Mouse (Mus musculus) megakaryocyte, embryonic 14.5 days (primary cell): ENCODE data around the gene March7. TPM values are rescaled to one million over a fixed set of nuclear protein-coding genes. Genes with fewer than 3 reads are reported as not detected.
A peak's percentile ranks its signal among the peaks of the same experiment; 100 is the strongest.

ENCODE experiments used
- H3K27me3 ChIP-seq: replicated peaks from 2 replicates; pipeline ENCODE3; 2012; ENCODE audit warnings: inconsistent platforms
- H3K36me3 ChIP-seq: replicated peaks from 2 replicates; pipeline ENCODE3; 2012; ENCODE audit warnings: low read length, inconsistent platforms, mixed read lengths
- H3K4me1 ChIP-seq: 2 replicates; pipeline ENCODE4 v1.6.1; 2012; ENCODE audit warnings: inconsistent platforms
- H3K4me3 ChIP-seq: replicated peaks from 2 replicates; pipeline ENCODE3; 2012; ENCODE audit warnings: moderate library complexity, mild to moderate bottlenecking, inconsistent platforms
- H3K9me3 ChIP-seq: 2 replicates; pipeline ENCODE4 v1.6.1; 2012; ENCODE audit warnings: inconsistent platforms
- FLI1 ChIP-seq: IDR thresholded peaks from 2 replicates; pipeline ENCODE4 v1.6.1; 2012; ENCODE audit warnings: low read length, inconsistent platforms, mixed read lengths
- GATA1 ChIP-seq: IDR thresholded peaks from 3 replicates; pipeline ENCODE4 v1.6.1; 2012; ENCODE audit warnings: mixed read lengths, low read length, inconsistent platforms, borderline replicate concordance
- polyA plus RNA-seq: library from polyadenylated mRNA; stranded (reverse); fragments of >175 nt; gene quantifications from 2 replicates; pipeline ENCODE4 v1.2.3, GENCODE M21; 2012; ENCODE audit warnings: low replicate concordance; ENCODE audit not compliant: insufficient read depth

The March7 gene
- polyA plus RNA-seq, 1 experiment = 0.88 TPM

DNA sequence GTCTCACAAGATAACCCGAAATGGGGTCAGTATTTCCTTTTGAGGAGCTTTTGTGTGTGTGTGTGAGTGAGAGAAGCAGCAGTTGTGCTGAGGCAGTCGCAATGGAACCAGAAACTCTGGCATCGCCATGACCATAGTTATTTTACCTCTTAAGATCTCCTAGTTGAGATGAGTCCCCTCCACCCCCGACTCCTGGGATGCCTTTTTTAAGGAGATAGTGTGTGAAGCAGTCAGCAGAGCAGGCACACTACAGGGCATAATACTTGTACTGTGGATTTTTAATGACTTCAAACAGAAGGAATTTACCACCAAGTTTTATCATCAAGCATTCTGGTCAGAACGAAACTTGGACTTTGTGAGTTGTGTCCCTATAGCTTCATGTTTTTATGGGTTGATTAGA is 1.1 kb downstream of the March7 start:
- Histone ChIP-seq H3K4me1 (peaks cover 59% of the 10 kb centered on the region), H3K36me3 (peaks cover 58% of the 10 kb centered on the region)

DNA sequence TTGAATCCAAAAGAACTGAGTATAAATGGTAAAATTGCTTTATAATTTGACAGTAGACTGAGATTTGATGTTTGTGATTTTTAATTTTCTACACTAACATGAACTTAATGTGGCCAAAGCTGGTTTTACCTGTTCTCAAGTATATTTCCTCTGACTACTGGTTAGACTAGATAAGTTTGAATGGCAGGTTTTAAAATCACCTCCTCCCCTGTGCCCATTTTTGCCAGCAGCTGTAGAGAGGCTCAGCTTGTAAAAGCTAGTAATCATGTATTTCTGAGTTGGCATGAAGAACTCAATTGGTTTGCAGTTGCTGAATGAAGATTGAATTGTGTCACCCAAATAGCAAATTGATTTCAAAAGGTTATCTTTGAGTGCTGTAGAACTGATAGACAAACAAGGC is 2.8 kb downstream of the March7 start:
- no peaks in the 10 kb centered on the region for H3K27me3 ChIP-seq
- no peaks in the 10 kb centered on the region for H3K9me3 ChIP-seq
- no peak for TF ChIP-seq FLI1
- no peak for TF ChIP-seq GATA1
- H3K4me1 ChIP-seq = peaks cover 69% of the 10 kb centered on the region
- H3K36me3 ChIP-seq = peaks cover 54% of the 10 kb centered on the region
- no peak overlapping the region for H3K4me3 ChIP-seq

More for the DNA sequence above, 1.1 kb downstream of the March7 start:
- Histone ChIP-seq H3K9me3 (no peaks in the 10 kb centered on the region), H3K27me3 (no peaks in the 10 kb centered on the region), H3K4me3 (peak overlapping the region; percentile 99)
- TF ChIP-seq FLI1 (no peak), GATA1 (no peak)

DNA sequence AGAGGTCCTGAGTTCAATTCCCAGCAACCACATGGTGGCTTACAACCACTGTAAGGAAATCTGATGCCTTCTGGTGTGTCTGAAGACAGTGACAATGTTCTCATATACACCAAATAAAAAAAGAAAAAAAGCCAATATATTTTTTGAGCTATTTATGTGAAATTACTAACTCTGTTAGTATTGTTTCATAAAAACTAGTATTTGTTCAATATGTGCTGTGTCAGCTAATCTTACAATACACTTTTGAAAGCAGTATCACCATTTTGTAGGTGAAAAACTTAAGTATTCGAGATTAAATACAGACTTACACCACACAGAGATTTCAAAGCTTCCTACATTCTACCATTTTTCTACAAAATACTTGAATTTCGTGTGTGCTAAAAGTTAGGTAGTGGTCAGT is 5.0 kb downstream of the March7 start:
- TF ChIP-seq GATA1 = no peak
- TF ChIP-seq FLI1 = no peak
- Histone ChIP-seq H3K9me3 (no peaks in the 10 kb centered on the region), H3K27me3 (no peaks in the 10 kb centered on the region), H3K36me3 (peaks cover 70% of the 10 kb centered on the region), H3K4me3 (no peak overlapping the region), H3K4me1 (peaks cover 72% of the 10 kb centered on the region)

DNA sequence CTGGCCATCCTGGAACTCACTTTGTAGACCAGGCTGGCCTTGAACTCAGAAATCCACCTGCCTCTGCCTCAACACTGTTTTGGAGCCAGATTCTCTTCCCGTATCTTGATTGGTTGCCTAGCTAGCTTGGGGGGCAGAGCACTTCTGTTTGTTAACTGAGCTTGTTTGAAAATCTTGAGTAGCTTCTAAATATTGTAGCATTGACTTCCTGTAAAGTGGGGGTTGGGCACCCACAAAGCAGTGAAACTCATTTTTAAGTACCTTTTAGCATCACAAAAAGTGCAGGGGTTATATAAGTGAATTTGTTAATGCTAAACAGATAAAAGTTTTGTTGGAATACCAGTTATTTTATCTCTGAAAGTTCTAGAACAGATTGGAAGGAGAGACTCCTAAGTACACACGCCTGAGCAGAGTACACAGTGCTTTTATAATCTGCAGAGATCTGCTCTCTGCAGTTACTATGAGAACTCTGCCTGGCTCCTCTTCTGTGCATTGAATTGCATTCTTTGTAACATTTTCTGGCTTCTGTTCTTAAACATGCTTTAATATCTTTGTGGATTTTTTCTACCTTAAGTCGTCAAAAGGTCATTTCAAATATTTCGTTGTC is 7.0 kb downstream of the March7 start:
- Histone ChIP-seq H3K9me3 (no peaks in the 10 kb centered on the region), H3K27me3 (no peaks in the 10 kb centered on the region), H3K4me3 (no peak overlapping the region), H3K36me3 (peaks cover 70% of the 10 kb centered on the region), H3K4me1 (peaks cover 71% of the 10 kb centered on the region)
- TF ChIP-seq FLI1 (no peak), GATA1 (no peak)

DNA sequence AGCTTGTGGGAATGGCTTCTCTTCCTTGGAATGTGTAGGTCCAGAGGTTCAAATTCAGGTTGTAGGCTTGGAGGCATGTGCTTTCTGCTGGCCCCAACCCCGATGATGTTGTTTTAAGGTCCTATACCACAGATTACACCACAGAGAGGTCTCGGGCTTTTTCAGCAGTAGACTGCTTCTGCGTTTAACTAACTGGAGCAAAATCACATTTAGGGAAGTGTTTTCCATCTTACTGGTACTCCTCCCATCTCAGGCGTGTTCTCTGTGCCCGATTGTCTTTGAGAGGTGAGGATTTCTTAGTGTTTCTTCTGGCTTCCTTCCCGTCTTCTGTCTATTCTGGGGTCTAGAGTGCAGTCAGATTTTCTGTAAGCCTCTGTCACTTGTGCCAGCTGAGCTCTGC is 7.9 kb downstream of the March7 start:
- H3K27me3 ChIP-seq = no peaks in the 10 kb centered on the region
- H3K9me3 ChIP-seq = no peaks in the 10 kb centered on the region
- H3K4me3 ChIP-seq = no peak overlapping the region
- H3K4me1 ChIP-seq = peaks cover 69% of the 10 kb centered on the region
- H3K36me3 ChIP-seq = peaks cover 62% of the 10 kb centered on the region
- TF ChIP-seq FLI1 (no peak), GATA1 (no peak)

DNA sequence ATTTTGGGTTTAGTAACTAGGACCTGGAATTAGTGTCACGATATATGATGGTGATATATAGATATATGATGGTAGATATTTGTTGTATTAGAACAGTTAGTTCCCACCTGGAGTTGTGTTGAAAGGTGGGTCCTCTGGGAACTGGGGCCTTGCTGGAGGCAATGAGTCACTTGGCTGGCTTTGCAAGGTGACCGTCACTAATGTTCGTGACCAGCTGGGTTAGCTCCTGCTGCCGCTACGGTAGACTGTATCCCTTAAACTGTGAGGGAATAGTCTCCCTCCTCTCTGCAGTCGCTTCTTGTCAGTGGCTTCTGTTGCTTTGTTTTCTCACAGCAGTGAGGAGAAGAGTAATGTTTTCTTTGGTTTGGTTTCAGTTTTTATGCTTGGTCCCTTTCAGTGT is 11.5 kb downstream of the March7 start:
- H3K4me1 ChIP-seq = peaks cover 63% of the 10 kb centered on the region
- H3K9me3 ChIP-seq = no peaks in the 10 kb centered on the region
- H3K4me3 ChIP-seq = peak overlapping the region; percentile 2
- no peaks in the 10 kb centered on the region for H3K27me3 ChIP-seq
- no peak for TF ChIP-seq FLI1
- no peak for TF ChIP-seq GATA1
- peaks cover 46% of the 10 kb centered on the region for H3K36me3 ChIP-seq

DNA sequence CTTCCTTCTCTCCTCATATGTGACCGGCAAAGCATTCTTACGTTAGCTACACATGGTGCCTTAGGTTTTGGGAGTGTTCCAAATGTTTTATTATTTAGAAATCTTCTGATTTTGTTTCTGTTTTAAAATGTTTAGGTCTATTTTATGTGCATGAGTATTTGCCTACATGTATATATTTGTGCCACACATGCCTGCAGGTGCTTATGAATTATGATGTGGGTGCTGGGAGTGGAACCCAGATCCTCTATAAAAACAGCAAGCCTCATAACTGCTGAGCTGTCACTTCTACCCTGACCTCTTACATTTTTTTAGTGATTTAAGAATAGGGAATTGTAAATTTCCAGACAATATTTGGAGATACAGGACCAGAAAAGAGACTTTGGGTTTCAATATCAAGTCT is 12.3 kb downstream of the March7 start:
- no peaks in the 10 kb centered on the region for H3K9me3 ChIP-seq
- no peak overlapping the region for H3K4me3 ChIP-seq
- H3K27me3 ChIP-seq = no peaks in the 10 kb centered on the region
- TF ChIP-seq FLI1 (no peak), GATA1 (no peak)
- H3K36me3 ChIP-seq = peaks cover 42% of the 10 kb centered on the region
- H3K4me1 ChIP-seq = peaks cover 57% of the 10 kb centered on the region

DNA sequence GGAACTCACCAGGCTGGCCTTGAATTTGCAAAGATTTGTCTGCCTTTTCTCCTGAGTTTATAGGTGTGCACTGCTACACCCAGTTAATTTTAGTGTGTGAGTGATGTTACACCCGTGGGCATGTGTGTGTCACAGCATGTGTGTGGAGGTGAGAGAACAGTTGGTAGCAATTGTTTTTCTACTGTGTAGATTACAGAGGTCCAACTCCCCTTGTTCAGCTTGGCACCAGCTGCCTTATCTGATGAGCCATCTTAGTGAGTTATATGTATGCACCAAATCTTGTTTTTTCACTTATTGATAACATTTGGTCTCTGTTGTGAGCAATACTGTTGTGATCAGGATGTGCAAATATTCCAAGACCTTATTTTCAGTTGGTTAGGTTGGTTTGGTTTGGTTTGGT is 13.8 kb downstream of the March7 start:
- no peak for TF ChIP-seq FLI1
- no peak for TF ChIP-seq GATA1
- Histone ChIP-seq H3K4me1 (peaks cover 62% of the 10 kb centered on the region), H3K9me3 (no peaks in the 10 kb centered on the region), H3K27me3 (no peaks in the 10 kb centered on the region), H3K36me3 (peaks cover 36% of the 10 kb centered on the region), H3K4me3 (no peak overlapping the region)

DNA sequence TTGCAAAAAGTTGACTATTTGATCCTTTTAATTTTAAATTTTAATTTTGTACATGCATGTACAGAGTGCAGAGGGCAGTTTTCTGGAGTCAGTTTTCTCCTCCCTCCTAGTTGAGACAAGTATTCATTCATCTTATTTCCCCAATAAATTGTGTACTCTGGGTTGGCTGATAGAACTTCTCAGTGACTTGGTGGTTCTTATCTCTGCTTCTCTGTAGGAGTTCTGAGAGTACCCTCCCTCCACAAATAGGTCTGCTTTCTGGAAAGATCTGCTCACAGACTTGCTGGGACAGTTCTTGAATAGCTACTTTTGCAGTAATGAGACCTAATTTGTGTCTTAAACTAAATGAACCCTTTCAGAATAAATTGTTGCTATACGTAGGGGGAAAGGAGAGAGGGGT is 18.8 kb downstream of the March7 start:
- no peaks in the 10 kb centered on the region for H3K9me3 ChIP-seq
- TF ChIP-seq FLI1 (no peak), GATA1 (no peak)
- no peak overlapping the region for H3K4me3 ChIP-seq
- peaks cover 65% of the 10 kb centered on the region for H3K36me3 ChIP-seq
- H3K27me3 ChIP-seq = no peaks in the 10 kb centered on the region
- H3K4me1 ChIP-seq = peaks cover 51% of the 10 kb centered on the region

DNA sequence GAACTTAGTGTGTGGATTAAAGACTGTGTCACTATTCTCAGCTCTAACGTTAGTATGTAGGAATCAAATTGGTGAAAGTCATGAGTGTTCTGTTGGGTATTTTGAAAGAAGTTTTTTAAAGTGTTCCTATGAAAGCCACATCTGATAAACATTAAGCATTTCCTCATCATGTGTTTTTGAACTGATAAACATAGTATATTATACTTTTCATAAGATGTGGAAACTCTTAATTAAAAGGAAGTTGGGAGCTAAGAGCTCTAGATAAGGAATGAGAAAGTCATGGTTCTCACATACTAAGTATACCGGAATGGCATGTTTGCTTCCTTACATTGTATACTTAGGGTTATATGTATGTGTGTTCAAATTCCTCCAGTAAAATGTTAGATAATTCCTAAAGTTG is 20.7 kb downstream of the March7 start:
- Histone ChIP-seq H3K4me3 (no peak overlapping the region), H3K9me3 (no peaks in the 10 kb centered on the region), H3K36me3 (peaks cover 78% of the 10 kb centered on the region), H3K4me1 (peaks cover 40% of the 10 kb centered on the region), H3K27me3 (no peaks in the 10 kb centered on the region)
- TF ChIP-seq FLI1 (no peak), GATA1 (no peak)

DNA sequence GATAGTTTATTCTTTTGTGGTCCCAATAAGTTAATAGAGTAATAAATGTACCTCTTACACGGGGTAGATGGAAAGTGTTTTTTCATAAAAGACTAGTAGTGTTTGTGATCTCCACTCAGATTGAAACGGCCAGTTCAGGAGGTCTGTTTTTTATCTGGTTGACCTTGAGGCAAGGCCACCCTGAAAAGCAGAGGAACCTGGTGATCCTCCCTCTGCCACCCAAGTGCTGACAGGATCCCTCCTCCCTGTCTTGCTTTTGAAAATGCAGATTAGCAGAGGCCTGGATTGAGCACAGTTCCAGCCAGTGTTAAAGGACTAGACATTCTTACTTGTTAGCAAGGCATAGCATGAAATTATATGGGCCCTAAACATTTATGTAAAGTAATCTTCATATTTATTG is 23.5 kb downstream of the March7 start:
- H3K27me3 ChIP-seq = no peaks in the 10 kb centered on the region
- peaks cover 24% of the 10 kb centered on the region for H3K4me1 ChIP-seq
- H3K9me3 ChIP-seq = no peaks in the 10 kb centered on the region
- peaks cover 95% of the 10 kb centered on the region for H3K36me3 ChIP-seq
- H3K4me3 ChIP-seq = no peak overlapping the region
- TF ChIP-seq GATA1 (no peak), FLI1 (no peak)
